Mouse (Mus musculus) myocyte (in vitro differentiated cells): Measurements from ENCODE around the gene Clcn5.

Source experiments
- CEBPB ChIP-seq: IDR thresholded peaks from 2 replicates; pipeline ENCODE4 v1.6.1; 2011; ENCODE audit warnings: mild to moderate bottlenecking, moderate library complexity; ENCODE audit not compliant: poor library complexity, insufficient read depth, severe bottlenecking
- MYOG ChIP-seq, 3 experiments: IDR thresholded peaks; one replicate each; pipeline ENCODE4 v1.6.1; 2011; ENCODE audit warnings: control low read depth in 2 of 3, low read depth in 2 of 3, mild to moderate bottlenecking in 2 of 3; ENCODE audit not compliant: insufficient read length in 2 of 3, control insufficient read depth in 1 of 3, insufficient read depth in 1 of 3
- TCF12 ChIP-seq: IDR thresholded peaks from one replicate; pipeline ENCODE4 v1.6.1; 2011; ENCODE audit warnings: mild to moderate bottlenecking, control low read depth; ENCODE audit not compliant: poor library complexity, insufficient read depth, severe bottlenecking
- USF1 ChIP-seq: IDR thresholded peaks from one replicate; pipeline ENCODE4 v1.6.1; 2011; ENCODE audit warnings: low read depth, mild to moderate bottlenecking, control low read depth, moderate library complexity

DNA sequence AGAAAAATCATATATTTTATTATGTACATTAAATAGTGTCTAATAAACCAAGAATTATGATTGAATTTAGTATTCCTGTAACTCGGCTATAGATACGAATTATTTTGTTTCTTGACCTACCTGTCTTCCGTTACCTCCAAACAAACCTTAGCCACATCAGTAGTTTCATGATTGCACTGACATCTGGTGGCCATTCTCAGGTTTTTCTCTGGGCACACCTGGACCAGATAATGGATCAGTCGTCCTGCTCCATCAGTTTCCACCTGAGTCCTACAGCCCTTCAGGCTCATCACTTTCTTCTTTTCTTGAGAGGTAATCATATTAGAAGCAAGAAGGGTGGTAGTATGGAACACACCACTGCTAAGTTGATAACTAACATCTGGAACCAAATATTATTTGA, 169.0 kb downstream of the Clcn5 start:
- no peak for TF ChIP-seq TCF12
- no peak for TF ChIP-seq CEBPB
- TF ChIP-seq USF1: no peak
- no peak for TF ChIP-seq MYOG (IDR thresholded peaks at IDR 0.05; ENCODE audit: control insufficient read depth in 1 of 3, insufficient read depth in 1 of 3, insufficient read length in 2 of 3, low read depth in 2 of 3)
